Mouse (Mus musculus) intestine, embryonic 16.5 days (tissue): ENCODE measurements around the gene Sh3glb1. TPM values are rescaled to one million over a fixed set of nuclear protein-coding genes. Genes with fewer than 3 reads are reported as not detected.
"Not testable (repeated sequence)": the region's sequence is repeated elsewhere in the genome, so short reads cannot be mapped to it uniquely, and the experiment has no call there.

Source experiments
- ATAC-seq: fragments of 200-750 bp; cut with Nextera tagmentation; 2 replicates; pipeline ENCODE4 v1.8.0; 2017; ENCODE audit warnings: moderate TSS enrichment, moderate library complexity
- H3K27ac ChIP-seq: fragments of 300-500 bp; sonication (generic); 2 replicates; pipeline ENCODE4 v1.5.1; 2014; ENCODE audit warnings: mild to moderate bottlenecking, low read length
- H3K27me3 ChIP-seq: fragments of 300-500 bp; sonication (generic); replicated peaks from 2 replicates; pipeline ENCODE4 v1.6.1; 2014; ENCODE audit warnings: low read length, control low read depth, mixed read lengths; ENCODE audit not compliant: control insufficient read depth, insufficient read depth
- H3K36me3 ChIP-seq: fragments of 300-500 bp; sonication (generic); 2 replicates; pipeline ENCODE4 v1.6.1; 2014; ENCODE audit warnings: low read length, control low read depth; ENCODE audit not compliant: control insufficient read depth, insufficient read depth
- H3K4me1 ChIP-seq: fragments of 300-500 bp; sonication (generic); 2 replicates; pipeline ENCODE4 v1.6.1; 2014; ENCODE audit warnings: low read length, control low read depth, mixed read lengths; ENCODE audit not compliant: control insufficient read depth, insufficient read depth
- H3K4me2 ChIP-seq: fragments of 300-500 bp; sonication (generic); 2 replicates; pipeline ENCODE4 v1.6.1; 2014; ENCODE audit warnings: low read depth, low read length, control low read depth
- H3K4me3 ChIP-seq: fragments of 300-500 bp; sonication (generic); 2 replicates; pipeline ENCODE4 v1.5.1; 2014; ENCODE audit warnings: mild to moderate bottlenecking, low read length
- H3K9ac ChIP-seq: fragments of 300-500 bp; sonication (generic); 2 replicates; pipeline ENCODE4 v1.6.1; 2014; ENCODE audit warnings: low read depth, low read length
- H3K9me3 ChIP-seq: fragments of 300-500 bp; sonication (generic); 2 replicates; pipeline ENCODE4 v1.6.1; 2016; ENCODE audit warnings: low read length, control low read depth; ENCODE audit not compliant: control insufficient read depth
- WGBS: fragments of 180-500 bp; shearing (Covaris S2); extraction: QIAGEN DNeasy Blood & Tissue Kit; methylation state at CpG from one replicate; pipeline ENCODE4 v1.1.7; 2014; 5-methylcytosine and 5-hydroxymethylcytosine counted together
- polyA plus RNA-seq: library from polyadenylated mRNA; unstranded; fragments of >200 nt; fragmentation: Nextera tagmentation; extraction: Ambion mirVana; gene quantifications from 2 replicates; pipeline ENCODE4 v1.2.1, GENCODE M21; 2015

The Sh3glb1 gene
- polyA plus RNA-seq = 77.9 and 89.1 TPM in 2 replicates

- ATAC-seq = peak; percentile 92
- Histone ChIP-seq H3K27ac (peak within 1 kb of the TSS; percentile 100), H3K9me3 (no peaks in the 10 kb centered on the region), H3K4me3 (peak within 1 kb of the TSS; percentile 90), H3K36me3 (no peaks in the 10 kb centered on the region), H3K4me1 (peaks cover 24% of the 10 kb centered on the region), H3K9ac (peak within 1 kb of the TSS; percentile 91), H3K27me3 (no peaks in the 10 kb centered on the region), H3K4me2 (peak within 1 kb of the TSS; percentile 53)
- WGBS = under 1% methylated on average over 66 of the region's 98 CpGs
These were observed at the start of gene Sh3glb1 for GRCm38 (mm10) chr3:144719901-144720747. Gene Sh3glb1, minus strand, starts transcription at chr3:144720335.

- Histone ChIP-seq H3K9me3 (no peaks in the 10 kb centered on the region), H3K4me3 (no peak overlapping the region), H3K27me3 (no peaks in the 10 kb centered on the region), H3K27ac (no peak overlapping the region), H3K36me3 (no peaks in the 10 kb centered on the region), H3K4me1 (peaks cover 10% of the 10 kb centered on the region), H3K9ac (no peak overlapping the region), H3K4me2 (no peak overlapping the region)
- no peak for ATAC-seq
- 86% methylated on average over 4 of the region's 4 CpGs for WGBS
These were observed 45.0 kb upstream of the Sh3glb1 start for GRCm38 (mm10) chr3:144765161-144765560.

- Histone ChIP-seq H3K27ac (peak overlapping the region; percentile 80; the same call in 1 of the 2 replicates), H3K9me3 (no peaks in the 10 kb centered on the region), H3K9ac (no peak overlapping the region), H3K4me3 (no peak overlapping the region), H3K4me1 (peaks cover 10% of the 10 kb centered on the region), H3K27me3 (no peaks in the 10 kb centered on the region), H3K36me3 (no peaks in the 10 kb centered on the region), H3K4me2 (peak overlapping the region; percentile 43; the same call in 1 of the 2 replicates)
- ATAC-seq = peak; percentile 66
- 27% methylated on average over 6 of the region's 6 CpGs for WGBS
These were observed 41.3 kb upstream of the Sh3glb1 start for GRCm38 (mm10) chr3:144761454-144761853.

GRCm38 (mm10) chr3:144760592-144761309 is 40.6 kb upstream of the Sh3glb1 start, which contains the start of gene Clca3a1:
Gene Clca3a1, minus strand, starts transcription at chr3:144760977.
- H3K36me3 ChIP-seq = no peaks in the 10 kb centered on the region
- peak within 1 kb of the TSS; percentile 80 for H3K27ac ChIP-seq
- H3K4me2 ChIP-seq = peak within 1 kb of the TSS; percentile 43
- H3K27me3 ChIP-seq = no peaks in the 10 kb centered on the region
- 28% methylated on average over 9 of the region's 11 CpGs for WGBS
- H3K4me3 ChIP-seq = peak within 1 kb of the TSS; percentile 3; the same call in 1 of the 2 replicates
- no peak within 1 kb of the TSS for H3K9ac ChIP-seq
- no peaks in the 10 kb centered on the region for H3K9me3 ChIP-seq
- H3K4me1 ChIP-seq = peaks cover 10% of the 10 kb centered on the region
- ATAC-seq = peak; percentile 89

- Histone ChIP-seq H3K9me3 (no peaks in the 10 kb centered on the region), H3K27ac (no peak overlapping the region; the same call in 1 of the 2 replicates), H3K4me2 (no peak overlapping the region), H3K4me1 (peaks cover 10% of the 10 kb centered on the region), H3K36me3 (no peaks in the 10 kb centered on the region), H3K4me3 (no peak overlapping the region), H3K27me3 (no peaks in the 10 kb centered on the region), H3K9ac (no peak overlapping the region)
- ATAC-seq = peak; percentile 5; the same call in 1 of the 2 replicates
- 49% methylated on average over 3 of the region's 3 CpGs for WGBS
These were observed 39.6 kb upstream of the Sh3glb1 start for GRCm38 (mm10) chr3:144759719-144760118.

GRCm38 (mm10) chr3:144756103-144756502 is 36.0 kb upstream of the Sh3glb1 start:
- H3K4me2 ChIP-seq, H3K27ac ChIP-seq, H3K9me3 ChIP-seq, H3K4me3 ChIP-seq, H3K9ac ChIP-seq, H3K4me1 ChIP-seq, ATAC-seq, H3K36me3 ChIP-seq, H3K27me3 ChIP-seq: not testable (repeated sequence)
- 89% methylated on average over 8 of the region's 8 CpGs for WGBS

- no peak overlapping the region for H3K4me3 ChIP-seq
- no peak overlapping the region for H3K27ac ChIP-seq
- H3K4me1 ChIP-seq = no peaks in the 10 kb centered on the region
- no peaks in the 10 kb centered on the region for H3K27me3 ChIP-seq
- no peak overlapping the region for H3K9ac ChIP-seq
- 5% methylated on average over 2 of the region's 2 CpGs for WGBS
- no peak for ATAC-seq
- no peaks in the 10 kb centered on the region for H3K36me3 ChIP-seq
- H3K9me3 ChIP-seq = no peaks in the 10 kb centered on the region
- no peak overlapping the region for H3K4me2 ChIP-seq
These were observed 33.0 kb upstream of the Sh3glb1 start for GRCm38 (mm10) chr3:144753120-144753519.

- not testable (repeated sequence) for H3K36me3 ChIP-seq, H3K9ac ChIP-seq, H3K9me3 ChIP-seq, H3K27me3 ChIP-seq, H3K4me1 ChIP-seq, ATAC-seq, H3K4me2 ChIP-seq, H3K4me3 ChIP-seq, H3K27ac ChIP-seq
- 69% methylated on average over 18 of the region's 21 CpGs for WGBS
These were observed 29.2 kb upstream of the Sh3glb1 start for GRCm38 (mm10) chr3:144749062-144749963.
